Mouse (Mus musculus): Measurements from ENCODE around the gene Nanos3.

Nanos3 gene

DNA sequence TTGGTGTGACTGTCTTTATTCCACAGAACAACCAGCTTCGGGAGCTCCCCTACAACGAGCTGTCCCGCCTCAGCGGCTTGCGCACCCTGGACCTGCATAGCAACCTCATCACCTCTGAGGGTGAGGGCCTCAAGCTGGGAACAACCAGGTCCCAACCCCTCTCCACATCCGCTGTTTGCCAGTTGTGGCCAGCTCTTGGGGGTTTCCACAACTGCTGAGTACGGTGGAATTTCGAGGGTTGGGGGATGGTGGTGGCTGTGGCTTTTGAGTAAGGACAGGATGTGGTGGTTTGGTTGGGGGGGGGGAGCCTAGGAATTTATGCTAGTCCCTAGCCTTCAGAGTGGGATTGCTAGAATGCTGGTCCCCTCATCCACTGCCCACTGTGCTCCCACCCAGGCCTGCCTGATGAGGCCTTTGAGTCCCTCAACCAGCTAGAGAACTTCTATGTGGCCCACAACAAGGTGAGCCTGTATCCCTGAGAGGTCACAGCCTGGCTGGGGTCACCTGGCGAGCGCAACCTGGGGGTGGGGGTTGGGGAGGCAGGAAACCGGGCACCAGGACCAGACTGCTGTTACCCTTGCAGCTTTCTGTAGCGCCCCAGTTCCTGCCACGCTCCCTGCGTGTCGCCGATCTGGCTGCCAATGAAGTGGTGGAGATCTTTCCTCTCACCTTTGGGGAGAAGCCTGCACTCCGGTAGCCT lies 57.7 kb downstream of the Nanos3 start:
- no peak for DNase-seq (ENCODE audit: low read depth, low spot score)

GRCm38 (mm10) chr8:84126742-84127141 lies 58.3 kb downstream of the Nanos3 start:
- no peak for DNase-seq (ENCODE audit: low read depth, low spot score)

DNA sequence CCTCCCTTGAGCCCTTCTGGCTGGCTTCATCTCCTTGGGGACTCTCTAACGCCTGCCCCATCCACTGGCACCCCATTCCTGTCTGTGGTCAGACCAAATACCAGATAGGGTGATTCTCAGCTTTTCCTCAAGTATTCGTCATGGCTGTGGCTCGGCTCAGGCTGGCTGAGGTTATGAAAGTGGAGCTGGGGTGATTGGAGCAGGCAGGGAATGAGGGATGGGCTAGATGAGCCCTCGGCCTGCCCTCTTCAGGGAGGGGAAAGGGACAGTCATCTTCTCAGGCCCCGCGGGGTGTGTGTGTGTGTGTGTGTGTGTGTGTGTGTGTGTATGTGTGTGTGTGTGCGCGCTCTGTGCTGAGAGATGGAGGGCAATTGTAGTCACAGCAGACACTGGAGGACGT lies 59.4 kb downstream of the Nanos3 start, which contains the start of gene Podnl1:
Gene Podnl1 (plus strand): TSS at position 334 of the 400 bp plus-strand sequence.
- no peak for DNase-seq (ENCODE audit: low read depth, low spot score)

Data from ZHBTc4 (cell line).